Mouse (Mus musculus): ENCODE measurements around the gene Pars2. TPM values are rescaled to one million over a fixed set of nuclear protein-coding genes. Genes with fewer than 3 reads are reported as not detected.

Gene Pars2
- total RNA-seq, 2 experiments from 2014 or later, result 4.2 to 5.0 TPM

DNA sequence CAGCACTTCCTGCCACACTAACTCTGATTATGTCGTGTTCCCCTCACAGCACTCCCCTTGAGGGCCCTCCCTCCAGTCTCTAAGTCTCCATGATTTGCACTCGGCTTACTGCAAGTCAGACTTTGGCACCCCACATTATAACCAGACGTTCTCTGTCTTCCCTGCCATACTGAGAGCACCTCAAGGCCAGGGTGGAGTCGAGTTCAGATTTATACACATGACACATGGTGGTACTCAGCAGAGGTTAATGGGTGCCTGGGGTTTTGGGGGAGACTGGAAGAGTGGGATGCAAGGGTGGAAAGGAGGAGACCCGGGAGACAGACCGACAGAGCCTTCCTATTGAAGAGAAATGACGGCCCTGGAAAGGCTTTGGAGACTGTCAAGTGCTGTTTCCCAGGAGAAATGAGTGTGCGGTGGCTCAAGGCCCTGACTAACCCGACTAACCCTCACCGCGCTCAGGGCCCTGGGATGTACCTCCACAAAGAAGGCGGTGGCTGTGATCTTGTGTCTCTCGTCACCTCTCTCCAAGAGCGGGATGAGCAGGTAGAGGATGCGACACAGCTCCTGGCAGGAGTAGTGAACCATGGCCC is 43.1 kb downstream of the Pars2 start:
- intact Hi-C loops (cut with DNase I), result no loop called here
- DNase-seq, result no peak

DNA sequence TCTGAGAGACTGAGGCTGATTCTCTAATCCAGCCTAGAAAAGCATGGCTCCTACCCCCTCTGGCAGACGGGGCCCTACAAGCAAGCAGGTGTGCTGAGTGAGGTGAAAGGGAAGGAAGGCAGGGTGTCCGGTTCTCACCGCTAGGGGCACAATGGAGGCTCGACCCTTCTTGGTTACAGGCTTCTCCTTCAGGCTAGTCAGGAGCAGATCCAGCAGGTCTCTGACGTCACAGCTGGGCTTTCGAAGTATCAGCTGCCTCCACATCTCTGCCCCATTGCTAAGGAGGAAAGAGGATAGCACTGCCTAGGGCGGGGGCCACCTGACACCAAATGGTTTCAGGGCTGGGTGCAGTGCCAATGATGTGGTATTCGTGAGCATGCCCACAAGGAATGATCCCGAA is 49.1 kb downstream of the Pars2 start:
- no peak for DNase-seq
- intact Hi-C loops (cut with DNase I), result no loop called here

DNA sequence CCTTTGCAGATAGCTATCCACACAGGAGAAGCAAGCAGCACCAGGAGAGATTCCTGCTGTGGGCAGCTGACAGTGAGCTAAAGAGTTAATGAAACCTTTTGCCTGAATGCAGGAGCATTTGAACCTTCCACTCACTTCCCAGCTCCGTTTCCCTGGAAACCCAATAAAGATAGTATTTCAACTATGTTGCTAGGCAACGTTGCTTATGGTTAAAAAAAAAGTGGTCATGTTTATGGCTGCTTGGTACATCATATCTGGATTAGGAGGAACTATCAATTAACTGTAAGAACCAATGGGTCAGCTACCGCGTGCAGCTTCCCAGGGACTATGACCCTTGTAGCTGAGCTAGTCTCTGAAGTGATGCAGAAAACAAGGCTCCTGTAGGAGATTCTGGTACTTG is 49.9 kb downstream of the Pars2 start:
- DNase-seq, result no peak
- intact Hi-C loops (cut with DNase I), result no loop called here

DNA sequence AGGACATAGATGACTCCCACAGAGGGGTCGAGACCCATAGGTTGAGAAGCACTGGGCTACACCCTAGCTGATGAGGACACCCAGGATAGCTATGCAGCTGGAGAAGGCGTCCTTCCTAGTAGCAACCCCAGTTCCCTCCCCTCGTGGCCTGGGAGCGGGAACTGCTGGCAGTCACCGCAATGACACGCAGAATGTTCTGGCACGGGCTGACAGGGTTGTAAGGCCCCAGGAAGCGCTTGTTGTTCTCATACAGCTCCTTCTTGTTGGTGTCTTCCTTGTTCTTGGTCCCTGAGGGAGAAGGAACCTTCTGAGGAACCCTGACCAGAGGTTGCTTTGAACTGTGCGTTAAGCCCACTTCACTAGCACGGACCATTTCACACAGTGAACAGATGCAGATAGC is 53.1 kb downstream of the Pars2 start:
- DNase-seq, result no peak
- intact Hi-C loops (cut with DNase I), result no loop called here

DNA sequence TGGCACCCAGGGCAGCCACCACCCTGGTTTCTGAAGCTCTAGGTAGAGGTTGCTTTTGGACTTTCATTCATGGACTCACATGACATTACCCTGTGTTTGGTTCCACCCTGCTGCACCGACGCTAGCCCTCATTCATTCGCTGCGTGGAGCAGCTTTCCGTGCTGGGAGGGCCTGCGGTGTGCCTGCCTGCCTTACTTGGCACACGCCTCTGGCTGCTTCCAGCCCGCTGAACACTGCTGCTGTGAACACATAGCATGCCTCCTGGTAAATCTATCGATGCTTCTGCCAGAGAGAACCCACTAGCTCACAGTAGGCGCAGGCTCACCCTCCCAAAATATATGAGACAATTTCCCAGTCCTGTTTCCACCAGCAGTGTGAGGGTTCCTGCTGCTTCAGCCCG is 53.5 kb downstream of the Pars2 start:
- intact Hi-C loops (cut with DNase I), result no loop called here
- no peak for DNase-seq

Other genes with a start within 250 kb of the Pars2 start
- not detected for gene Pcsk9, start 186.7 kb upstream of the Pars2 start, total RNA-seq (2021)
- not detected for gene Bsnd, start 158.8 kb upstream of the Pars2 start, total RNA-seq (2021)
- gene Dhcr24, start 90.0 kb upstream of the Pars2 start, total RNA-seq (2021), result 1 to 10 TPM; 6.9 to 8.4 TPM
- not detected for gene Lexm, start 33.8 kb upstream of the Pars2 start, total RNA-seq (2021)
- gene Ttc22, start 28.6 kb upstream of the Pars2 start, total RNA-seq (2021), result under 1 TPM; 0.17 to 0.35 TPM
- gene Ttc4, start 27.9 kb downstream of the Pars2 start, total RNA-seq (2021), result 10 to 100 TPM; 19.9 to 21.9 TPM
- gene Mroh7, start 79.9 kb downstream of the Pars2 start, total RNA-seq (2021), result under 1 TPM; 0.29 to 0.60 TPM
- under 1 TPM; 0.36 to 0.62 TPM for gene Fam151a, start 82.8 kb downstream of the Pars2 start, total RNA-seq (2021)
- 10 to 100 TPM; 12.8 to 26.7 TPM for gene Acot11, start 153.9 kb downstream of the Pars2 start, total RNA-seq (2021)

All from heart, postnatal 10 days (tissue).